Mouse (Mus musculus) CH12.LX (cell line): ENCODE data around the gene Timp3. TPM values are rescaled to one million over a fixed set of nuclear protein-coding genes. Genes with fewer than 3 reads are reported as not detected.

Experiments
- DNase-seq: peaks from one replicate; pipeline ENCODE4 v3.0.0-alpha.2; 2013; ENCODE audit errors: extremely low read depth
- H3K27ac ChIP-seq: 2 replicates; pipeline ENCODE4 v1.5.1; 2012; ENCODE audit warnings: low read depth, mild to moderate bottlenecking, control low read depth, moderate library complexity; ENCODE audit not compliant: insufficient read depth
- H3K27me3 ChIP-seq: replicated peaks from 2 replicates; pipeline ENCODE3; 2012; ENCODE audit warnings: inconsistent platforms
- H3K36me3 ChIP-seq, 2 experiments: replicated peaks in 1 of 2; 2 replicates each; pipeline versions ENCODE3 to v1.6.1; 2012; ENCODE audit warnings: inconsistent platforms in 1 of 2, low read length in 1 of 2, mild to moderate bottlenecking in 1 of 2, mixed read lengths in 1 of 2, moderate library complexity in 1 of 2; ENCODE audit not compliant: control insufficient read depth in 1 of 2, insufficient read depth in 1 of 2
- H3K4me1 ChIP-seq, 2 experiments: 2 replicates each; pipeline ENCODE4 v1.6.1; 2012; ENCODE audit warnings: inconsistent platforms in 1 of 2, moderate library complexity in 1 of 2; ENCODE audit not compliant: insufficient read depth in 2 of 2, control insufficient read depth in 1 of 2
- H3K4me2 ChIP-seq: 2 replicates; pipeline ENCODE4 v1.6.1; 2012; ENCODE audit warnings: low read depth, mild to moderate bottlenecking, control low read depth; ENCODE audit not compliant: poor library complexity, insufficient read depth, severe bottlenecking
- H3K4me3 ChIP-seq, 3 experiments: fragments of 150-350 bp in 1 of 3; sonication (generic) in 1 of 3; replicated peaks in 1 of 3; 2 replicates each; pipeline versions ENCODE3 to v1.5.1; 2011 to 2012; ENCODE audit warnings: low read depth in 2 of 3, low read length in 2 of 3, mild to moderate bottlenecking in 2 of 3, moderate library complexity in 2 of 3, control low read depth in 1 of 3, improper control_type of control experiment in 1 of 3, inconsistent platforms in 1 of 3, mixed read lengths in 1 of 3; ENCODE audit not compliant: poor library complexity in 1 of 3
- H3K79me2 ChIP-seq: replicated peaks from 2 replicates; pipeline ENCODE4 v1.6.1; 2012; ENCODE audit warnings: mild to moderate bottlenecking, moderate library complexity; ENCODE audit not compliant: control insufficient read depth, poor library complexity, insufficient read depth, severe bottlenecking; ENCODE audit errors: extremely low read depth
- H3K9ac ChIP-seq: 2 replicates; pipeline ENCODE4 v1.6.1; 2012; ENCODE audit warnings: low read depth, mild to moderate bottlenecking, control low read depth, moderate library complexity; ENCODE audit not compliant: insufficient read depth
- H3K9me3 ChIP-seq: replicated peaks from 2 replicates; pipeline ENCODE3; 2012; ENCODE audit warnings: low read length, inconsistent platforms, mixed read lengths
- BHLHE40 ChIP-seq: IDR thresholded peaks from 2 replicates; pipeline ENCODE4 v1.6.1; 2011; ENCODE audit warnings: mild to moderate bottlenecking, low read depth, low read length, improper control_type of control experiment
- CHD2 ChIP-seq: IDR thresholded peaks from 2 replicates; pipeline ENCODE4 v1.6.1; 2011; ENCODE audit warnings: low read length, improper control_type of control experiment
- CTCF ChIP-seq, 2 experiments: IDR thresholded peaks in 1 of 2; conservative IDR thresholded peaks in 1 of 2; 2 replicates each; pipeline ENCODE4 v1.5.1; 2011 to 2012; ENCODE audit warnings: low read depth in 2 of 2, low read length in 2 of 2, improper control_type of control experiment in 1 of 2, inconsistent platforms in 1 of 2, mild to moderate bottlenecking in 1 of 2, moderate library complexity in 1 of 2
- E2F4 ChIP-seq: IDR thresholded peaks from 2 replicates; pipeline ENCODE4 v1.6.1; 2011; ENCODE audit warnings: low read depth, low read length, improper control_type of control experiment; ENCODE audit not compliant: insufficient replicate concordance
- ELF1 ChIP-seq: IDR thresholded peaks from 2 replicates; pipeline ENCODE4 v1.6.1; 2014; ENCODE audit warnings: low read depth, mild to moderate bottlenecking, inconsistent platforms, low read length, improper control_type of control experiment
- GABPA ChIP-seq: IDR thresholded peaks from 2 replicates; pipeline ENCODE4 v1.6.1; 2012; ENCODE audit warnings: low read depth, low read length, improper control_type of control experiment, inconsistent platforms; ENCODE audit not compliant: insufficient replicate concordance
- HCFC1 ChIP-seq: IDR thresholded peaks from 2 replicates; pipeline ENCODE4 v1.6.1; 2012; ENCODE audit warnings: low read depth, mild to moderate bottlenecking, inconsistent platforms, low read length, improper control_type of control experiment
- JUN ChIP-seq: IDR thresholded peaks from 2 replicates; pipeline ENCODE4 v1.6.1; 2011; ENCODE audit warnings: low read depth, mild to moderate bottlenecking, low read length, improper control_type of control experiment, moderate library complexity; ENCODE audit not compliant: insufficient read depth
- JUND ChIP-seq: conservative IDR thresholded peaks from 2 replicates; pipeline ENCODE4 v1.6.1; 2011; ENCODE audit warnings: low read depth, low read length, improper control_type of control experiment
- KAT2A ChIP-seq: IDR thresholded peaks from 2 replicates; pipeline ENCODE4 v1.6.1; 2012; ENCODE audit warnings: low read length, improper control_type of control experiment, inconsistent platforms; ENCODE audit not compliant: insufficient replicate concordance
- MAFK ChIP-seq: IDR thresholded peaks from 2 replicates; pipeline ENCODE4 v1.6.1; 2011; ENCODE audit warnings: low read length, improper control_type of control experiment; ENCODE audit not compliant: insufficient replicate concordance
- MAX ChIP-seq: IDR thresholded peaks from 2 replicates; pipeline ENCODE4 v1.6.1; 2011; ENCODE audit warnings: low read length, improper control_type of control experiment
- MXI1 ChIP-seq: IDR thresholded peaks from 2 replicates; pipeline ENCODE4 v1.6.1; 2011; ENCODE audit warnings: mild to moderate bottlenecking, low read depth, low read length, improper control_type of control experiment
- NELFE ChIP-seq: IDR thresholded peaks from 2 replicates; pipeline ENCODE4 v1.6.1; 2011; ENCODE audit warnings: low read depth, low read length, improper control_type of control experiment
- PAX5 ChIP-seq: IDR thresholded peaks from 2 replicates; pipeline ENCODE4 v1.6.1; 2012; ENCODE audit warnings: low read length, inconsistent platforms, mixed read lengths
- POLR2AphosphoS2 ChIP-seq: IDR thresholded peaks from 2 replicates; pipeline ENCODE4 v1.6.1; 2011; ENCODE audit warnings: low read depth, low read length, improper control_type of control experiment
- SMC3 ChIP-seq: IDR thresholded peaks from 2 replicates; pipeline ENCODE4 v1.6.1; 2011; ENCODE audit warnings: low read depth, low read length, improper control_type of control experiment
- UBTF ChIP-seq: IDR thresholded peaks from 2 replicates; pipeline ENCODE4 v1.6.1; 2012; ENCODE audit warnings: low read depth, mild to moderate bottlenecking, inconsistent platforms, low read length, improper control_type of control experiment, moderate library complexity
- USF2 ChIP-seq: conservative IDR thresholded peaks from 2 replicates; pipeline ENCODE4 v1.6.1; 2011; ENCODE audit warnings: low read depth, low read length, improper control_type of control experiment
- ZC3H11A ChIP-seq: IDR thresholded peaks from 2 replicates; pipeline ENCODE4 v1.6.1; 2012; ENCODE audit warnings: low read depth, mild to moderate bottlenecking, inconsistent platforms, low read length, improper control_type of control experiment
- ZMIZ1 ChIP-seq: IDR thresholded peaks from 2 replicates; pipeline ENCODE4 v1.6.1; 2012; ENCODE audit warnings: low read depth, mild to moderate bottlenecking, inconsistent platforms, low read length, improper control_type of control experiment
- dilution Hi-C: fragments of 300-500 bp; cut with MboI; formaldehyde crosslinking; loops from 2 replicates; pipeline ENCODE4 v1.14.3; 2020; ENCODE audit warnings: low sequenced_read_pairs; ENCODE audit not compliant: extremely low pct_unique_long_range_greater_than_20kb, extremely low pct_ligation_motif_present
- in situ Hi-C: fragments of 300-500 bp; cut with MboI; formaldehyde crosslinking; loops from 3 replicates; pipeline ENCODE4 v1.14.3; 2019; ENCODE audit warnings: low sequenced_read_pairs, low pct_ligation_motif_present, low pct_unique_long_range_greater_than_20kb, mixed read lengths
- polyA plus RNA-seq: library from polyadenylated mRNA; unstranded; fragments of >175 nt; gene quantifications from 2 replicates; pipeline ENCODE4 v1.2.1, GENCODE M21; 2012; ENCODE audit warnings: low read depth; ENCODE audit not compliant: insufficient read length
- total RNA-seq, 2 experiments: library from RNA; depleted of rRNA; stranded (reverse); fragments of 300-350 nt in 1 of 2; fragments of >200 nt in 1 of 2; gene quantifications; 2 replicates each; pipeline ENCODE4 v1.2.3; 2012 to 2014

Timp3 gene
- total and polyA plus RNA-seq, 3 experiments, result 0.09 to 0.17 TPM; not detected in 1

GRCm38 (mm10) chr10:86319526-86319925 lies 19.4 kb downstream of the Timp3 start:
- no peak for DNase-seq
- H3K9me3 ChIP-seq, result no peaks in the 10 kb centered on the region
- in situ Hi-C loops, result no loop called here
- dilution Hi-C loops, result no loop called here
- no peak overlapping the region for H3K4me2 ChIP-seq
- peaks cover 4 to 32% of the 10 kb centered on the region in 2 experiments for H3K4me1 ChIP-seq
- H3K9ac ChIP-seq, result no peak overlapping the region
- H3K27me3 ChIP-seq, result no peaks in the 10 kb centered on the region
- H3K36me3 ChIP-seq, result peaks cover 0 to 8% of the 10 kb centered on the region in 2 experiments
- H3K27ac ChIP-seq, result no peak overlapping the region
- H3K4me3 ChIP-seq, result no peak overlapping the region
- TF ChIP-seq HCFC1, result no peak
- no peak for TF ChIP-seq GABPA
- no peak for TF ChIP-seq JUN
- TF ChIP-seq E2F4, result no peak
- no peak for TF ChIP-seq JUND
- no peak for TF ChIP-seq MXI1
- no peak for TF ChIP-seq NELFE
- TF ChIP-seq MAFK, result no peak
- TF ChIP-seq POLR2AphosphoS2, result no peak
- no peak for TF ChIP-seq PAX5
- no peak for TF ChIP-seq SMC3
- TF ChIP-seq, all 38 proteins: peak for 0
- H3K79me2 ChIP-seq, result no peaks in the 10 kb centered on the region

- Histone ChIP-seq H3K27ac (no peak overlapping the region), H3K4me3 (no peak overlapping the region), H3K4me2 (no peak overlapping the region), H3K9me3 (no peaks in the 10 kb centered on the region), H3K9ac (no peak overlapping the region), H3K79me2 (no peaks in the 10 kb centered on the region), H3K4me1 (peaks cover 4 to 25% of the 10 kb centered on the region in 2 experiments), H3K36me3 (peaks cover 0 to 7% of the 10 kb centered on the region in 2 experiments), H3K27me3 (no peaks in the 10 kb centered on the region)
- TF ChIP-seq UBTF, result no peak
- TF ChIP-seq ZC3H11A, result no peak
- no peak for TF ChIP-seq USF2
- TF ChIP-seq CTCF (conservative IDR thresholded peaks at IDR 0.05 in 1 of 2, IDR thresholded peaks at IDR 0.05 in 1 of 2; ENCODE audit: low read depth in 2 of 2, low read length in 2 of 2), result no peak
- TF ChIP-seq ZMIZ1, result no peak
- no peak for TF ChIP-seq MAX
- no peak for TF ChIP-seq JUND
- no peak for TF ChIP-seq CHD2
- TF ChIP-seq ELF1, result no peak
- TF ChIP-seq BHLHE40, result no peak
- no peak for TF ChIP-seq KAT2A
- in situ Hi-C loops, result no loop called here
- dilution Hi-C loops, result no loop called here
- DNase-seq, result no peak
Observed at GRCm38 (mm10) chr10:86320204-86320603, 20.0 kb downstream of the Timp3 start.
